Mouse (Mus musculus): ENCODE data around the gene Hoxc11. TPM values are rescaled to one million over a fixed set of nuclear protein-coding genes. Genes with fewer than 3 reads are reported as not detected.

Gene Hoxc11
- polyA plus RNA-seq, 1 experiment from 2014 or later: 1.8 TPM

GRCm38 (mm10) chr15:102955007-102955382, 768 bp downstream of the Hoxc11 start:
- H3K27ac ChIP-seq: peak overlapping the region; percentile 82
- WGBS: 0% methylated on average over 28 of the region's 28 CpGs
- peak overlapping the region; percentile 85 for H3K4me2 ChIP-seq (ENCODE audit: low read length)
- peaks cover 28% of the 10 kb centered on the region for H3K27me3 ChIP-seq (ENCODE audit: insufficient read depth, low read length)
- H3K4me3 ChIP-seq (replicated peaks; ENCODE audit: low read depth, low read length): peak overlapping the region; percentile 59
- ATAC-seq (replicated peaks; ENCODE audit: low FRiP score, low read depth) (peak; percentile 37; the same call in 1 of the 2 replicates), DNase-seq (ENCODE audit: low spot score) (peak; percentile 53)
- H3K9ac ChIP-seq (ENCODE audit: low read depth, low read length): peak overlapping the region; percentile 72
- H3K36me3 ChIP-seq (ENCODE audit: insufficient read depth, low read length): no peaks in the 10 kb centered on the region
- no peak for TF ChIP-seq CTCF (IDR thresholded peaks at IDR 0.05; ENCODE audit: low read depth)
- peaks cover 14% of the 10 kb centered on the region for H3K4me1 ChIP-seq (replicated peaks; ENCODE audit: insufficient read depth, low read length)
- H3K9me3 ChIP-seq (replicated peaks; ENCODE audit: low read length): no peaks in the 10 kb centered on the region

- DNase-seq (ENCODE audit: low spot score) (peak; percentile 65), ATAC-seq (replicated peaks; ENCODE audit: low FRiP score, low read depth) (no peak)
- Histone ChIP-seq H3K9me3 (replicated peaks; ENCODE audit: low read length) (no peaks in the 10 kb centered on the region), H3K36me3 (ENCODE audit: insufficient read depth, low read length) (no peaks in the 10 kb centered on the region), H3K4me3 (replicated peaks; ENCODE audit: low read depth, low read length) (peak overlapping the region; percentile 59), H3K27me3 (ENCODE audit: insufficient read depth, low read length) (peaks cover 20% of the 10 kb centered on the region), H3K27ac (peak overlapping the region; percentile 82), H3K4me2 (ENCODE audit: low read length) (peak overlapping the region; percentile 85), H3K9ac (ENCODE audit: low read depth, low read length) (peak overlapping the region; percentile 72), H3K4me1 (replicated peaks; ENCODE audit: insufficient read depth, low read length) (peaks cover 20% of the 10 kb centered on the region)
- WGBS: 2% methylated on average over 39 of the region's 40 CpGs
- TF ChIP-seq CTCF (IDR thresholded peaks at IDR 0.05; ENCODE audit: low read depth): no peak
Measured at GRCm38 (mm10) chr15:102955833-102956640, 1.8 kb downstream of the Hoxc11 start.

- no peaks in the 10 kb centered on the region for H3K9me3 ChIP-seq (replicated peaks; ENCODE audit: low read length)
- peak overlapping the region; percentile 82; the same call in 1 of the 2 replicates for H3K27ac ChIP-seq
- ATAC-seq (replicated peaks; ENCODE audit: low FRiP score, low read depth) (0 out of 2 replicates have a peak, but pooled peaks have one; percentile 7), DNase-seq (ENCODE audit: low spot score) (peak; percentile 49)
- WGBS: 13% methylated on average over 12 of the region's 12 CpGs
- H3K4me1 ChIP-seq (replicated peaks; ENCODE audit: insufficient read depth, low read length): peaks cover 26% of the 10 kb centered on the region
- H3K4me3 ChIP-seq (replicated peaks; ENCODE audit: low read depth, low read length): 0 out of 2 replicates have a peak overlapping the region, but pooled peaks have one; percentile 59
- H3K36me3 ChIP-seq (ENCODE audit: insufficient read depth, low read length): no peaks in the 10 kb centered on the region
- TF ChIP-seq CTCF (IDR thresholded peaks at IDR 0.05; ENCODE audit: low read depth): no peak
- peaks cover 14% of the 10 kb centered on the region for H3K27me3 ChIP-seq (ENCODE audit: insufficient read depth, low read length)
- H3K9ac ChIP-seq (ENCODE audit: low read depth, low read length): peak overlapping the region; percentile 24
- H3K4me2 ChIP-seq (ENCODE audit: low read length): peak overlapping the region; percentile 85
Measured at GRCm38 (mm10) chr15:102956906-102957305, 2.7 kb downstream of the Hoxc11 start.

- peak overlapping the region; percentile 90 for H3K4me2 ChIP-seq (ENCODE audit: low read length)
- no peaks in the 10 kb centered on the region for H3K27me3 ChIP-seq (ENCODE audit: insufficient read depth, low read length)
- H3K27ac ChIP-seq: peak overlapping the region; percentile 90
- peak overlapping the region; percentile 28 for H3K4me3 ChIP-seq (replicated peaks; ENCODE audit: low read depth, low read length)
- H3K36me3 ChIP-seq (ENCODE audit: insufficient read depth, low read length): no peaks in the 10 kb centered on the region
- H3K9ac ChIP-seq (ENCODE audit: low read depth, low read length): peak overlapping the region; percentile 62
- TF ChIP-seq CTCF (IDR thresholded peaks at IDR 0.05; ENCODE audit: low read depth): no peak
- peak; percentile 94 for DNase-seq (ENCODE audit: low spot score)
- ATAC-seq (replicated peaks; ENCODE audit: low FRiP score, low read depth): peak; percentile 38; the same call in 1 of the 2 replicates
- peaks cover 25% of the 10 kb centered on the region for H3K4me1 ChIP-seq (replicated peaks; ENCODE audit: insufficient read depth, low read length)
- H3K9me3 ChIP-seq (replicated peaks; ENCODE audit: low read length): no peaks in the 10 kb centered on the region
- 2% methylated on average over 12 of the region's 13 CpGs for WGBS
Measured at GRCm38 (mm10) chr15:102959663-102960191, 5.5 kb downstream of the Hoxc11 start.

GRCm38 (mm10) chr15:102961728-102962127, 7.5 kb downstream of the Hoxc11 start:
- Histone ChIP-seq H3K4me1 (replicated peaks; ENCODE audit: insufficient read depth, low read length) (peaks cover 25% of the 10 kb centered on the region), H3K27ac (peak overlapping the region; percentile 90), H3K9ac (ENCODE audit: low read depth, low read length) (peak overlapping the region; percentile 46; the same call in 1 of the 2 replicates), H3K36me3 (ENCODE audit: insufficient read depth, low read length) (no peaks in the 10 kb centered on the region), H3K4me3 (replicated peaks; ENCODE audit: low read depth, low read length) (peak overlapping the region; percentile 24), H3K9me3 (replicated peaks; ENCODE audit: low read length) (no peaks in the 10 kb centered on the region), H3K27me3 (ENCODE audit: insufficient read depth, low read length) (no peaks in the 10 kb centered on the region), H3K4me2 (ENCODE audit: low read length) (peak overlapping the region; percentile 90)
- DNase-seq (ENCODE audit: low spot score) (peak; percentile 82), ATAC-seq (replicated peaks; ENCODE audit: low FRiP score, low read depth) (no peak)
- TF ChIP-seq CTCF (IDR thresholded peaks at IDR 0.05; ENCODE audit: low read depth): no peak
- 2% methylated on average over 6 of the region's 6 CpGs for WGBS

- Histone ChIP-seq H3K4me1 (replicated peaks; ENCODE audit: insufficient read depth, low read length) (peaks cover 18% of the 10 kb centered on the region), H3K27ac (peak overlapping the region; percentile 91), H3K27me3 (ENCODE audit: insufficient read depth, low read length) (no peaks in the 10 kb centered on the region), H3K9ac (ENCODE audit: low read depth, low read length) (peak overlapping the region; percentile 74), H3K36me3 (ENCODE audit: insufficient read depth, low read length) (no peaks in the 10 kb centered on the region), H3K4me3 (replicated peaks; ENCODE audit: low read depth, low read length) (peak overlapping the region; percentile 51), H3K4me2 (ENCODE audit: low read length) (peak overlapping the region; percentile 90), H3K9me3 (replicated peaks; ENCODE audit: low read length) (no peaks in the 10 kb centered on the region)
- DNase-seq (ENCODE audit: low spot score): peak; percentile 83
- no peak for ATAC-seq (replicated peaks; ENCODE audit: low FRiP score, low read depth)
- WGBS: 10% methylated on average over 13 of the region's 13 CpGs
- TF ChIP-seq CTCF (IDR thresholded peaks at IDR 0.05; ENCODE audit: low read depth): no peak
Measured at GRCm38 (mm10) chr15:102962492-102962891, 8.3 kb downstream of the Hoxc11 start.

Measured in kidney, postnatal 0 days (tissue).